Mouse (Mus musculus) kidney, postnatal 0 days (tissue): ENCODE measurements around the gene Retreg3. TPM values are rescaled to one million over a fixed set of nuclear protein-coding genes. Genes with fewer than 3 reads are reported as not detected.
A peak's percentile ranks its signal among the peaks of the same experiment; 100 is the strongest.

Source experiments
- ATAC-seq: fragments of 200-750 bp; cut with Nextera tagmentation; replicated peaks from 2 replicates; pipeline ENCODE4 v1.8.0; 2017; ENCODE audit warnings: low read depth, moderate number of reproducible peaks, moderate TSS enrichment, moderate library complexity; ENCODE audit not compliant: low FRiP score
- DNase-seq: peaks from one replicate; pipeline ENCODE4 v3.0.0-alpha.2; 2016; ENCODE audit warnings: low spot score
- H3K27ac ChIP-seq: fragments of 300-500 bp; sonication (generic); 2 replicates; pipeline ENCODE4 v1.5.1; 2014; ENCODE audit warnings: mild to moderate bottlenecking
- H3K27me3 ChIP-seq: fragments of 300-500 bp; sonication (generic); 2 replicates; pipeline ENCODE4 v1.6.1; 2014; ENCODE audit warnings: low read length, mixed read lengths; ENCODE audit not compliant: insufficient read depth
- H3K36me3 ChIP-seq: fragments of 300-500 bp; sonication (generic); 2 replicates; pipeline ENCODE4 v1.6.1; 2014; ENCODE audit warnings: low read length, mixed read lengths; ENCODE audit not compliant: insufficient read depth
- H3K4me1 ChIP-seq: fragments of 300-500 bp; sonication (generic); replicated peaks from 2 replicates; pipeline ENCODE4 v1.6.1; 2014; ENCODE audit warnings: antibody characterized with exemption, low read length, mixed read lengths; ENCODE audit not compliant: insufficient read depth
- H3K4me2 ChIP-seq: fragments of 300-500 bp; sonication (generic); 2 replicates; pipeline ENCODE4 v1.6.1; 2014; ENCODE audit warnings: mild to moderate bottlenecking, low read length, moderate library complexity, mixed read lengths
- H3K4me3 ChIP-seq: fragments of 300-500 bp; sonication (generic); replicated peaks from 2 replicates; pipeline ENCODE4 v1.5.1; 2014; ENCODE audit warnings: low read depth, low read length
- H3K9ac ChIP-seq: fragments of 300-500 bp; sonication (generic); 2 replicates; pipeline ENCODE4 v1.6.1; 2014; ENCODE audit warnings: low read depth, low read length
- H3K9me3 ChIP-seq: fragments of 300-500 bp; sonication (generic); replicated peaks from 2 replicates; pipeline ENCODE4 v1.6.1; 2016; ENCODE audit warnings: low read length, inconsistent platforms, mixed read lengths
- CTCF ChIP-seq: IDR thresholded peaks from 2 replicates; pipeline ENCODE4 v1.5.1; 2016; ENCODE audit warnings: antibody characterized with exemption, low read depth, mild to moderate bottlenecking, moderate library complexity
- WGBS: fragments of 180-500 bp; shearing (Covaris S2); extraction: QIAGEN DNeasy Blood & Tissue Kit; methylation state at CpG from one replicate; pipeline ENCODE4 v1.1.7; 2014; 5-methylcytosine and 5-hydroxymethylcytosine counted together
- polyA plus RNA-seq: library from polyadenylated mRNA; unstranded; fragments of >200 nt; fragmentation: Nextera tagmentation; extraction: Ambion mirVana; gene quantifications from 2 replicates; pipeline ENCODE4 v1.2.1, GENCODE M21; 2015

The Retreg3 gene
- polyA plus RNA-seq, 1 experiment from 2014 or later, result 23.7 TPM

DNA sequence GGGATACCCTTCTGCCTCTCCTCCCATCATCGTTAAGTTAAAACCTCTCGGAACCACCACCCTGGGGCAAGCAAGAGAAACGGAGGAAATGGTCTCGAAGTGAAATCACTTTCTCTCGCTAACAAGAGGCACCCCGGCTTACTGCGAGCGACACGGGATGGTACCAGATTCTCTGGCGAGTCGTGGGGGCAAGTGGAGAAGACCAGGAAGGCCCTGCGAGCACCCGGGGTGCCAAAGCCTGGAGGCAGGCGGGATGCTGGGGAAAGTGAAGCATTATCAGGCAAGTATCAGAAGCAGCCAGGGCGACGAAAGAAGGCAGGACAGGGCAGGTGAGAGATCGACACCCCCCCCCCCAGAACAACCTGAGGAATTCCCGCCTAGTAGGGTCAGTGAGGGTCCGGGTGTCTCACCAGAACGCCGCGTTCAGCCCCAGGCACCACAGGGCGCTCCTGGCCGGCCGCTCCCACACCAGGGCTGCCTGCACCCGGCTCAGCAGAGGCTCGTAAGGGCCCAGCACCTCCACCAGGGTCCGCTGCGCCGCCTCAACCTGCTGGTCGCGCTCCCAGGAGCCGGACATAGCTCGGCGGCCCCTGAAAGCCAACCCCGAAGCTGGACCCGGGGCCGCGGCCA lies 447 bp downstream of the Retreg3 start:
- ATAC-seq (peak; percentile 59; the same call in 1 of the 2 replicates), DNase-seq (peak; percentile 41)
- H3K27me3 ChIP-seq, result no peaks in the 10 kb centered on the region
- peak overlapping the region; percentile 75 for H3K4me2 ChIP-seq
- peak; percentile 53; the same call in 1 of the 2 replicates for TF ChIP-seq CTCF
- peak overlapping the region; percentile 89 for H3K27ac ChIP-seq
- peak overlapping the region; percentile 81 for H3K4me3 ChIP-seq
- peaks cover 8% of the 10 kb centered on the region; the same call in 1 of the 2 replicates for H3K36me3 ChIP-seq
- H3K9me3 ChIP-seq, result no peaks in the 10 kb centered on the region
- peaks cover 16% of the 10 kb centered on the region; the same call in 1 of the 2 replicates for H3K4me1 ChIP-seq
- under 1% methylated on average over 37 of the region's 39 CpGs for WGBS
- peak overlapping the region; percentile 90 for H3K9ac ChIP-seq

DNA sequence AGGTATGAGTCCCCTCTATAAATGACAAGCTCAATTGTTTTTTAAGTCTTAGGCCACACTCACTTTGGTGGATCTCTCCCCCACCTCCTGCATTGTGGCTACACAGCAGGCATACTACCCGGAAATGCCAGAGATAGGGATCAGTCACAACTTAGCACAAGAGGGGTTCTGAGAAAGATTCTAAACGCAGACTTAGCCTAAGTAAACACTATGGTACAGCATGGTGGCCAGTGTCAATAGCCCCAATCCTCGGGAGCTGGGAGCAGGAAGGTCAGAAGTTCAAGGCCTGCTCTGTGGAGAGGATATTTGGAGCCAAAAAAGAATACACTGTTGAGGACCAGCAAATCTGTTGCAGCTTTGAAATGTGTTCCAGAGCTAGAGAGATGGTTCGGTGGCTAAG lies 1.6 kb downstream of the Retreg3 start:
- H3K4me1 ChIP-seq, result peaks cover 16% of the 10 kb centered on the region; the same call in 1 of the 2 replicates
- H3K27ac ChIP-seq, result no peak overlapping the region
- 29% methylated on average over 4 of the region's 4 CpGs for WGBS
- H3K27me3 ChIP-seq, result no peaks in the 10 kb centered on the region
- H3K4me2 ChIP-seq, result peak overlapping the region; percentile 75
- peak overlapping the region; percentile 81; the same call in 1 of the 2 replicates for H3K4me3 ChIP-seq
- H3K36me3 ChIP-seq, result peaks cover 7% of the 10 kb centered on the region; the same call in 1 of the 2 replicates
- no peak for TF ChIP-seq CTCF
- ATAC-seq (no peak), DNase-seq (peak; percentile 17)
- no peaks in the 10 kb centered on the region for H3K9me3 ChIP-seq
- H3K9ac ChIP-seq, result peak overlapping the region; percentile 90; the same call in 1 of the 2 replicates

DNA sequence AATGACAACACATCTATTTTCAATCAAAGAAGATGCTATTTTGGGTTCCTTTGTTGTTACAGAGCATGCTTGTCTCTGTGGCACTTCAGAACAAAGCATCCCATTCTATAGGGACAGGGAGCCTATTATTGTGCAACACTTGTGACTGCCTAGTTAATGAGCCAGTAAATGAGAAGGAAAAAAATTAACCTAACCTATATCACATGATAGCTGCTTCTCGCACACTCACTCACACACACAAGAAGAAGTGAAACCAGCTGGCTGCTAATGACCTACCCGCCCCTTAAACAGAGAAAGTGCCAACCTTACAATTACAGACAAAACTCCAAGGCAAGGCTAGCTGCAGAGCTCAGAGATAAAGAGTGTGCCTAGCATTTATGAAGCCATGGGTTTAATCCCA lies 4.1 kb downstream of the Retreg3 start:
- 0 out of 2 replicates have a peak, but pooled peaks cover 3% of the 10 kb centered on the region for H3K36me3 ChIP-seq
- H3K27ac ChIP-seq, result no peak overlapping the region; the same call in 1 of the 2 replicates
- no peak for ATAC-seq
- no peak overlapping the region for H3K9ac ChIP-seq
- H3K4me3 ChIP-seq, result no peak overlapping the region
- 35% methylated on average over 2 of the region's 2 CpGs for WGBS
- peak; percentile 12 for DNase-seq
- no peaks in the 10 kb centered on the region for H3K9me3 ChIP-seq
- peaks cover 11% of the 10 kb centered on the region; the same call in 1 of the 2 replicates for H3K4me1 ChIP-seq
- no peak for TF ChIP-seq CTCF
- no peaks in the 10 kb centered on the region for H3K27me3 ChIP-seq
- no peak overlapping the region for H3K4me2 ChIP-seq

DNA sequence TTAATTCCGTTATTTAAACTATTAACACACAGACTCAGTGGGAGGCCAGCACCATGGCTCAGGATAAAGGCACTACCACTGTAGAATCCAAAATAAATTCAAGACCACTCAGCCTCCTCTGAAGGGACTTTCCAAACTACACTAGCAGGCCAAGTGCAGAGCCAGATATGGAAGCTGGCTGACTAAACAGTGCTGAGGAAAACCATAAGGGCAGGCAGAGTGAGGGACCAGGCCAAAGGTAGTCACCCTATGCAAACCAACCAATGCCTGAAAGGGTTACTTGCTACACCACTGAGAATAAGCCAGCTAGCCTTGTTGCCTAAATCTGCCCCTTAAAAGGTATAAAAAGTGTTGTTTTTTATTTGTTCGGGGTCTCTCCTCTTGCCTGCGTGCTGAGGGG lies 7.5 kb downstream of the Retreg3 start:
- ATAC-seq (no peak), DNase-seq (no peak)
- no peaks in the 10 kb centered on the region for H3K4me1 ChIP-seq
- TF ChIP-seq CTCF, result no peak
- WGBS, result 88% methylated on average over 3 of the region's 3 CpGs
- H3K27ac ChIP-seq, result no peak overlapping the region
- H3K9ac ChIP-seq, result no peak overlapping the region
- H3K4me3 ChIP-seq, result no peak overlapping the region
- H3K36me3 ChIP-seq, result 0 out of 2 replicates have a peak, but pooled peaks cover 3% of the 10 kb centered on the region
- no peak overlapping the region for H3K4me2 ChIP-seq
- H3K27me3 ChIP-seq, result no peaks in the 10 kb centered on the region
- no peaks in the 10 kb centered on the region for H3K9me3 ChIP-seq

DNA sequence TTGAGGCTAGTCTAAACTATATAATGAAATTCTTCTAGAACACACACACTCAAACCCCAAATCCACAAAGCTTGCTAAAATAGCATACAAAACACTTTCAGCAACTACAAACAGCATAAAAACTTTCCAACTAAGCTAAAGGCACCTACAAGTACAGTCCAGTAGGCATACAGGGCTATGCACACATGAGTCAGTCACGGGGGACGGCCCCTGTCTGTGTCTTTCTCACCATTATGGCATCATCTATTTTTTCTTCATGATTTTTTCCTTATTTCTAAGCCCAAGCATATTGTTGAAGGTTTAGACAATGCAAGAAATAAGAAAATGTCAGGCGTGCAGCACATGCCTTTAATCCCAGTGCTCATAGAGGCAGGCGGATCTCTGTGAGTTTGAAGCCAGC lies 8.5 kb downstream of the Retreg3 start:
- H3K9ac ChIP-seq, result no peak overlapping the region
- H3K4me1 ChIP-seq, result no peaks in the 10 kb centered on the region
- no peak overlapping the region for H3K4me3 ChIP-seq
- no peak for TF ChIP-seq CTCF
- WGBS, result 91% methylated on average over 4 of the region's 4 CpGs
- no peaks in the 10 kb centered on the region for H3K27me3 ChIP-seq
- no peaks in the 10 kb centered on the region for H3K9me3 ChIP-seq
- H3K36me3 ChIP-seq, result no peaks in the 10 kb centered on the region
- DNase-seq (no peak), ATAC-seq (no peak)
- H3K4me2 ChIP-seq, result no peak overlapping the region
- no peak overlapping the region for H3K27ac ChIP-seq

DNA sequence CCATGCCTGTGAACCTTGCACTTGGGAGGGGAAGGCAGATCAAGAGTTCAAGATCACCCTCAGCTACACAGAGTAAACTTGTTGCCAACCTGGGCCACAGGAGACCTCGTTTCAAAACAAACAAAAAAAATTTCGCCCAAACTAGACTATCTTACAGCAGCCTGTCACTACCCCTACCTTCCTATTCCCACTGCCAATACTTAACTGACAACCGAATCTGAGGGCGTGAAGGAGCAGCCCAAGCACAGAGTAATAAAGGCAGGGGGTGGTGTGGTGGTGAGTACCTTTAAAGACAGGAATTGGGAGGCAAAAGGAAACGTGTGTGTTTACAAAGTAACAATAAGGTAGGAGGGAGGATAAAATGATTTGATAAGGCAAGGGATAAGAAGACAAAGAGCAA lies 9.0 kb downstream of the Retreg3 start:
- H3K4me2 ChIP-seq, result no peak overlapping the region
- no peak overlapping the region for H3K27ac ChIP-seq
- no peak overlapping the region for H3K9ac ChIP-seq
- no peak for ATAC-seq
- DNase-seq, result no peak
- H3K27me3 ChIP-seq, result no peaks in the 10 kb centered on the region
- H3K9me3 ChIP-seq, result no peaks in the 10 kb centered on the region
- no peaks in the 10 kb centered on the region for H3K4me1 ChIP-seq
- WGBS, result 45% methylated on average over 5 of the region's 5 CpGs
- no peaks in the 10 kb centered on the region; the same call in none of the 2 replicates for H3K36me3 ChIP-seq
- no peak for TF ChIP-seq CTCF
- no peak overlapping the region for H3K4me3 ChIP-seq
